Mouse (Mus musculus) forebrain, embryonic 13.5 days (tissue): ENCODE measurements around the gene Frmpd3. TPM values are rescaled to one million over a fixed set of nuclear protein-coding genes. Genes with fewer than 3 reads are reported as not detected.
"Not testable (repeated sequence)": the region's sequence is repeated elsewhere in the genome, so short reads cannot be mapped to it uniquely, and the experiment has no call there.

Experiments
- ATAC-seq: fragments of 200-750 bp; cut with Nextera tagmentation; 2 replicates; pipeline ENCODE4 v1.8.0; 2017
- H3K27ac ChIP-seq: fragments of 300-500 bp; sonication (generic); 2 replicates; pipeline ENCODE4 v1.5.1; 2015; ENCODE audit warnings: inconsistent platforms, mild to moderate bottlenecking, moderate library complexity
- H3K27me3 ChIP-seq: fragments of 300-500 bp; sonication (generic); 2 replicates; pipeline ENCODE4 v1.6.1; 2015; ENCODE audit warnings: mild to moderate bottlenecking, inconsistent platforms
- H3K36me3 ChIP-seq: fragments of 300-500 bp; sonication (generic); 2 replicates; pipeline ENCODE4 v1.6.1; 2015; ENCODE audit warnings: mild to moderate bottlenecking, inconsistent platforms; ENCODE audit not compliant: poor library complexity, severe bottlenecking
- H3K4me1 ChIP-seq: fragments of 300-500 bp; sonication (generic); 2 replicates; pipeline ENCODE4 v1.6.1; 2015; ENCODE audit warnings: inconsistent platforms
- H3K4me2 ChIP-seq: fragments of 300-500 bp; sonication (generic); 2 replicates; pipeline ENCODE4 v1.6.1; 2015; ENCODE audit warnings: inconsistent platforms, mild to moderate bottlenecking, moderate library complexity
- H3K4me3 ChIP-seq: fragments of 300-500 bp; sonication (generic); 2 replicates; pipeline ENCODE4 v1.5.1; 2015; ENCODE audit warnings: mild to moderate bottlenecking, inconsistent platforms
- H3K9ac ChIP-seq: fragments of 300-500 bp; sonication (generic); 2 replicates; pipeline ENCODE4 v1.6.1; 2015; ENCODE audit warnings: mild to moderate bottlenecking, inconsistent platforms
- H3K9me3 ChIP-seq: fragments of 300-500 bp; sonication (generic); replicated peaks from 2 replicates; pipeline ENCODE4 v1.6.1; 2016; ENCODE audit warnings: inconsistent platforms
- WGBS: fragments of 180-500 bp; shearing (Covaris S2); methylation state at CpG from one replicate; pipeline ENCODE4 v1.1.7; 2015; 5-methylcytosine and 5-hydroxymethylcytosine counted together
- polyA plus RNA-seq: library from polyadenylated mRNA; unstranded; fragments of >200 nt; fragmentation: Nextera tagmentation; extraction: Ambion mirVana; gene quantifications from 2 replicates; pipeline ENCODE4 v1.2.1, GENCODE M21; 2015

Gene Frmpd3
- 0.93 and 1.4 TPM in 2 replicates for polyA plus RNA-seq

DNA sequence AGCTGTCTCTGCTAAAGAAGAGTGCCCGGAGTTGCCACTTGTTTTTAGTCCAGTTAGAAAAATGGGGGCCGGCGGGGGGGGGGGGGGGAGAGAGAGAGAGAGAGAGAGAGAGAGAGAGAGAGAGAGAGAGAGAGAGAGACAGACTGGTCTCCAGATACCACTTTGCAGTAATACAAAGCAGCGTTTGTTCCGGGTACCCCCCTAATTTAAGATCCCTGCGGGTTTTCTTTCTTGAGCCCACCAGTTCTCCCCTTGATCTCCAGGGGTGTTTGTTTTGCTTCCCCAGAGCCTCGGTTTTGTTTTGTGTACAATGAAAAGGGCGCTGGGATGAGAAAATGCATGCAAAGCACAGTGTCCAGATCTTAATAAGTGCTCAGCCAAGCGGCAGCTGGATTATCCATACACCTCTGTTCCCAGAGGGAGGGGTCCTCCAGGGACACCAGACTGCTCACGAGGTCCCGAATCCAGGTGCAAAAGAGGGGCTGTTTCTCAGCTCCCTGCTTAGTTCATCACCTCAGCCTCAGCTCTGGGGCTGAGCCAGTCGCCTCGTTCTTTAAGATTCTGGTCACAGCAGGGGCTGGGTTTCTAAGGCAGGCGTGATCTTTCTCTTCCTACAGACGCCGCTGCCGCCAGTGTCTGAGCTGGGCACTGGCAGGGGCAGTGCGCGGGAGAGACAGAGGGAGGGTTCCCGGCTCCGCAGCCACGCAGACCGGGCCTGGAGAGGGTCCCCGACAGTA lies at the start of gene Frmpd3:
Frmpd3 (plus strand) TSS at position 608 of the 737 bp plus-strand sequence.
- peak; percentile 86 for ATAC-seq
- 20% methylated on average over 23 of the region's 24 CpGs for WGBS
- no peak within 1 kb of the TSS for H3K27ac ChIP-seq
- H3K36me3 ChIP-seq: no peaks in the 10 kb centered on the region
- peak within 1 kb of the TSS; percentile 50 for H3K9ac ChIP-seq
- H3K4me2 ChIP-seq: peak within 1 kb of the TSS; percentile 68
- H3K9me3 ChIP-seq: no peaks in the 10 kb centered on the region
- H3K4me1 ChIP-seq: no peaks in the 10 kb centered on the region
- peaks cover 29% of the 10 kb centered on the region for H3K27me3 ChIP-seq
- H3K4me3 ChIP-seq: peak within 1 kb of the TSS; percentile 39

DNA sequence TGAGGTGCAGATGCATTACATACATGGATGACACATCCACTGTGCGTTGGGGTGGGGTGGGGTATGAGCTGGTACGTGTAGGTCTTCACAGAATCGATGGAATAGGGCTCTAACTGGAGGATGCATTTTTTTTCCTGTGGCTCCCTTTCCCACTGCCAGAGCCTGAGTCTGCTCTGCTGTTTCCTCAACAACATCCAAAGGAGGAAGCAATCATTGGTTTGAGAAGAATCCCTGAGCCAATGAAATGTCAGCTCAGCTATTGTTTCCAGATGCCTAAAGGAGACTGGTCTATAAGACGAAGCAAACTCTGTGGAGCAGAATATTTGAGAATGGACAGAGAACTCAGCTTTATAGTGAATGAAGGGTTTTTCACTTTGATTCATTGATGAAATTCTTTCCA lies 38.3 kb upstream of the Frmpd3 start:
- ATAC-seq: no peak
- WGBS: 74% methylated on average over 4 of the region's 4 CpGs

DNA sequence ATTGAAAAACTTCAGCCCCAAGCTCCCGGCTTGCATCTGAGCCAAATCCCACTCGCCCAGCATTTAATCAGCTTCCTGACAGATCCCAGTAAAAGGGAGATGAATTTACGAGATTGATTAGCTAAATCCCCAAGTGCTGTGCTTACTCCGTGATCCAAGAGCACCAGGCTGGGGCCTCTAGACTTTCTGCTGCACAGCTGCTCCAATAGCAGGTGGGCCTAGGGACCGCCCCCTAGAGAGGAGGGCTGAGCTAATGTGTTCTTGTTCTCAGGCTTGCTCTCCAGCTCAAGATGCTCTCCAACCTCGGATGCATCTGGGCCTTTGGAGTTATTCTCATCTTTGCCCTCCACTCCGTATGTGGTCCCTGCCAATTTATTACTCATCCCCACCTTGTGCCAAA lies 36.4 kb upstream of the Frmpd3 start:
- no peak overlapping the region for H3K4me2 ChIP-seq
- H3K27me3 ChIP-seq: peaks cover 3% of the 10 kb centered on the region; the same call in 1 of the 2 replicates
- 65% methylated on average over 7 of the region's 7 CpGs for WGBS
- no peak overlapping the region for H3K27ac ChIP-seq
- no peak overlapping the region for H3K9ac ChIP-seq
- H3K4me1 ChIP-seq: no peaks in the 10 kb centered on the region
- peak; percentile 38 for ATAC-seq
- H3K9me3 ChIP-seq: no peaks in the 10 kb centered on the region
- H3K4me3 ChIP-seq: no peak overlapping the region
- no peaks in the 10 kb centered on the region for H3K36me3 ChIP-seq

More for the DNA sequence above, 38.3 kb upstream of the Frmpd3 start:
- Histone ChIP-seq H3K36me3 (no peaks in the 10 kb centered on the region), H3K9me3 (no peaks in the 10 kb centered on the region), H3K4me3 (no peak overlapping the region), H3K27me3 (peaks cover 3% of the 10 kb centered on the region; the same call in 1 of the 2 replicates), H3K4me1 (no peaks in the 10 kb centered on the region), H3K4me2 (no peak overlapping the region), H3K9ac (no peak overlapping the region), H3K27ac (no peak overlapping the region)

DNA sequence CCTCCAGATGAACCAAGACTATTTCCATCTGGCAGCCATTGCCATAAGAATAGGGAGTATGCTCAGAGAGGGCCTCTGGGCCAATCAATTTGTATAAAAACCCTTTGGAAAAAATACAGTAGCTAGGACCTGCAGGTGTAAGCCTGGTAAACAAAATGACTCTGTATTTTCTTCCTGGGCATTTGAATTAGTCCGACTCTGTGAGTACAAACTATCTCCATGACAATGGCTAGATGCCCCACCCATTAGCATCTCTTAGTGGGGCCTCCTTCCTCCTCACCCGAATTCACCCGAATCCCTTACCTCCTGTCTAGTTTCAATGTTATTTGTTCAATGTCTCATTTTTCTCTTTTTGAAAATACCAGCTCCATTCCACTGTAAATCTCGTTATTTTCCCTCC lies 24.1 kb upstream of the Frmpd3 start:
- H3K4me3 ChIP-seq: no peak overlapping the region
- H3K4me1 ChIP-seq: no peaks in the 10 kb centered on the region
- H3K27ac ChIP-seq: no peak overlapping the region
- no peak for ATAC-seq
- no peak overlapping the region for H3K4me2 ChIP-seq
- H3K36me3 ChIP-seq: no peaks in the 10 kb centered on the region
- 61% methylated on average over 4 of the region's 4 CpGs for WGBS
- H3K9me3 ChIP-seq: no peaks in the 10 kb centered on the region
- no peaks in the 10 kb centered on the region for H3K27me3 ChIP-seq
- H3K9ac ChIP-seq: no peak overlapping the region

DNA sequence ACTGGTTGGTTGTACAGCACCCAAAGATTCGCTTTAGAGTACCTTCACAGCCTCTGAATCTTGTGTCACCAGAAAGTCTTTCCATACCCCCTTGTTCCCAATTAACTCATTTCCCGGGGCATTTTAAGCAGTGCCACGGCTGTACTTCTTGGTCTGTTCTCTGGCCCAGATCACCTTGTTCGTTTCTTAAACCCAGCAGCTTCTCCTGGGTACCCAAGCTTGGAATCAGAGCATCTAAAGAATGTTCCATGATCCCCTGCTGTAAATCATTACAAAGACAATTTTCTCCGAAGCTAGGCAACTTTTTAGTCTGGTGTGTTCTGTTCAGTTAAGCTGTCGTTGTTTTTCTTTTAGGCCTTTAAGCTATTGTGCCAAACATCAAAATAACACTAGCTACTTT lies 22.9 kb upstream of the Frmpd3 start:
- no peak for ATAC-seq
- Histone ChIP-seq H3K4me3 (no peak overlapping the region), H3K27me3 (no peaks in the 10 kb centered on the region), H3K36me3 (no peaks in the 10 kb centered on the region), H3K4me1 (no peaks in the 10 kb centered on the region), H3K4me2 (no peak overlapping the region), H3K9ac (no peak overlapping the region), H3K9me3 (no peaks in the 10 kb centered on the region), H3K27ac (no peak overlapping the region)
- 66% methylated on average over 6 of the region's 6 CpGs for WGBS

DNA sequence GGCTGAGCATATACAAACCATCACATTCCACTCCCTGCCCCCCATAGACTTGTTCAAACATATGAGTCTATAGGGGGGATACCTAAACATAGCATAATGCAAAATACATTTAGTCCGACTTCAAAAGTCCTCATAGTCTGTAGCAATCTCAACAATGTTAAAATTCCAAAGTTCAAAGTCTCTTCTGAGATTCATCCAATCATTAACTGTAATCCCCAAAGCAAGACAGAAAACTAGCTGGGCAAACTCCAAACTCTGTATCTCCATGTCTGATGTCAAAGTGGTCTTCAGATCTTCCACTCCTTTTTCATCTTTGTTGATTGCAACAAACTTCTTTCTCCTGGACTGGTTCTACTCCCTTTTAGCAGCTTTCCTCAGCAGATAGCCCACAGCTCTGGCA lies 21.4 kb upstream of the Frmpd3 start:
- H3K4me2 ChIP-seq, ATAC-seq, H3K4me1 ChIP-seq, H3K4me3 ChIP-seq, H3K27me3 ChIP-seq, H3K9ac ChIP-seq, H3K36me3 ChIP-seq, H3K9me3 ChIP-seq, H3K27ac ChIP-seq: not testable (repeated sequence)
- 78% methylated on average over 1 of the region's 1 CpGs for WGBS

DNA sequence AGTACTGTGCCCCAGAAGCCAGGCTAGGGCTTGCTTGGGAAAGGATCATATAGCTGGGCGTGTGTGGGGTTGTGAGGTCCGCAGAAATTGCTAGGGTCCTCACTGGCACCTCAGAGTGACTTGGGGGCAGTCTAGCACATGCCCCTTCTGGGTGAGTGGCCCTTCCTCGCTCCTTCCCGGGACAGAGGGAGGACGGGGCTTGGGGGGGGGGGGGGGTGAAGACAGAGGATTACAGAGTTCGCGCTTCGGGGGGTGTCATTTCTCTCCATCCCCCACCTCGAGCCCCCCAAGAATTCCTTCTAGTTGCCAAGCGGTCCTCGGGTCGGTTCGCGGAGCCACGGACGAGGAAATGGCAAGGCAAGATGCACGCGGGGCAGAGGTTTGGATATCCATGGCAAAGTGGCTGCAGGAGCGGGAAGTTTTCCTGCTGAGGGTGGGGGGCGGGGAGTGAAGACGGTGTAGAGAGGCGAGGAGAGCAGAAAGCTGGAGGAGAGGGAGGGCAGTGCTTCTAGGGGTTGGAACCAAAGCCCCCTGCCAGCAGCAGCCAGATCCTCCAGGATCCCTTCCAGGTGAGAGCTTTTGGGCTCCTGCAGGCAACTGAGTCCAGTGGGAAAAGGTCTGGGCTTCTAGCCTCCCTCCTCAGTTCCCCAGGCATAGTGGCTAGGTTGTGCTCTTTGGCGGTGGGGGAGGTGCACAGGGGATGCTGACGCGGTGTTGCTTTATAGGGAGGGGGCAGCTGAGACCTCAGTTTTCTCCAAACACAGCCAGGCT lies 515 bp downstream of the Frmpd3 start:
- Histone ChIP-seq H3K4me1 (no peaks in the 10 kb centered on the region), H3K9me3 (no peaks in the 10 kb centered on the region), H3K36me3 (no peaks in the 10 kb centered on the region), H3K9ac (peak overlapping the region; percentile 50), H3K27me3 (peaks cover 29% of the 10 kb centered on the region), H3K4me2 (peak overlapping the region; percentile 68), H3K4me3 (peak overlapping the region; percentile 39), H3K27ac (no peak overlapping the region)
- peak; percentile 65 for ATAC-seq
- WGBS: 23% methylated on average over 24 of the region's 25 CpGs

DNA sequence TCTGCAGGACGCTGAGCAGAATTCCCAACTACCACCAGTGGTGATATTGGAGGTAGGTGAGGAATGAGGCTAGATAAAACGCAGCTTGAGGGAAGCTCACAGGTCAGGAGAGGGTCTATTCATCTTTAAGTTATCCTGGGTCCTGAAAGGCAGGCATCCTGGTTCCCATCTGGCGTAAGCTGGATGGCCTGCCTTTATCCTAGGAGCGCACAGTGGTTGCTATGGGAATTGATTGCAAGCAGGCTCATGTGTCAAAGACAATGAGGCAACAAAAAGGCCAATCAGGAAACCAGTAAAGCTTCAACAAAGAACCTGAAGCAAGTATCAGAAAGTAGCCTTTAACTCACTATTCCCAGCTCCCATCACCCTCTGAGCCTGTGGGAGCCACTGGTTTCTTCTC lies 33.6 kb downstream of the Frmpd3 start:
- Histone ChIP-seq H3K36me3 (no peaks in the 10 kb centered on the region), H3K9me3 (no peaks in the 10 kb centered on the region), H3K4me3 (no peak overlapping the region), H3K4me2 (no peak overlapping the region), H3K27ac (no peak overlapping the region), H3K27me3 (peaks cover 26% of the 10 kb centered on the region; the same call in 1 of the 2 replicates), H3K4me1 (peaks cover 5% of the 10 kb centered on the region; the same call in 1 of the 2 replicates), H3K9ac (no peak overlapping the region)
- 37% methylated on average over 4 of the region's 4 CpGs for WGBS
- no peak for ATAC-seq

DNA sequence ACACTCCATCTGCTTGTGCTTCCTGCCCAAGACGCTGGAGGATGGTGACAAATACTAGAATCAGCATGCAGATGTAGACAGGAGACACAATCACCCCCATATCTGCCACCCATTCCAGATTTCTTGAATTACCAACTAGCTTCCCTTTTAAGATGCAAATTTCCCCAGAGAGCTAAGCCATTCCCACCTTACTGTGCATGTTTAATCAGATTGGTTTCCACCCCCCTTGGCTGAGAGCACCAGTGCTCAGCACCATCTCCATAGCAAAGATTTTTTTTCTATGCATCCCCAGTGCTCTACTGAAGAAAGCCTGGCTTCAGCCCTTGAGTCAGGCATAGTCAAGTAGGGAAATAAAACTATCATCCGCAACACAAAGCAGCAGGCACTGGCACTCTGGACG lies 57.9 kb downstream of the Frmpd3 start:
- H3K4me2 ChIP-seq: no peak overlapping the region
- H3K4me3 ChIP-seq: no peak overlapping the region
- no peak overlapping the region for H3K27ac ChIP-seq
- no peaks in the 10 kb centered on the region for H3K9me3 ChIP-seq
- 36% methylated on average over 3 of the region's 3 CpGs for WGBS
- peaks cover 14% of the 10 kb centered on the region; the same call in 1 of the 2 replicates for H3K27me3 ChIP-seq
- 0 out of 2 replicates have a peak, but pooled peaks cover 4% of the 10 kb centered on the region for H3K4me1 ChIP-seq
- no peaks in the 10 kb centered on the region for H3K36me3 ChIP-seq
- no peak overlapping the region for H3K9ac ChIP-seq
- ATAC-seq: peak; percentile 78

DNA sequence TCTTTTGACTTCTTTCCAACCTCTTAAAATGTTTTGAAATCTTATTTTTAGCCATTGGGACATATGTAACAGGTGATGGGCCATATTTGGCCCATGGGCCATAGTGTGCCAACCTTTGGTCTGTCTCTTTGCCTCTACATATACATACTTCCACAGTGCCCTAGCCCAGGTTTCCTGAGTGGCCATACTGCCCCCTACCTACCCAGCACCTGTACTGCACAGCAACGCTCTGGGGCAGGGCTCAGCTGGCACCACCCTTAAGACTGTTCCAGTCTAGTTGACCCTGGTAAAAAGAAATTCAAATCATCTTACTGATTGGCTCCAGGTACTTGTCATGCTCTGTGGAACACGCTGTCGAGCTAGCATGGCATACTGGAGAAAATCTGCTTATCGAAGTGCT lies 60.8 kb downstream of the Frmpd3 start:
- no peak overlapping the region for H3K4me2 ChIP-seq
- peaks cover 18% of the 10 kb centered on the region; the same call in 1 of the 2 replicates for H3K27me3 ChIP-seq
- 53% methylated on average over 4 of the region's 4 CpGs for WGBS
- no peaks in the 10 kb centered on the region for H3K9me3 ChIP-seq
- no peak overlapping the region for H3K4me3 ChIP-seq
- H3K9ac ChIP-seq: no peak overlapping the region
- no peak for ATAC-seq
- no peaks in the 10 kb centered on the region for H3K36me3 ChIP-seq
- H3K27ac ChIP-seq: no peak overlapping the region
- H3K4me1 ChIP-seq: 0 out of 2 replicates have a peak, but pooled peaks cover 4% of the 10 kb centered on the region

DNA sequence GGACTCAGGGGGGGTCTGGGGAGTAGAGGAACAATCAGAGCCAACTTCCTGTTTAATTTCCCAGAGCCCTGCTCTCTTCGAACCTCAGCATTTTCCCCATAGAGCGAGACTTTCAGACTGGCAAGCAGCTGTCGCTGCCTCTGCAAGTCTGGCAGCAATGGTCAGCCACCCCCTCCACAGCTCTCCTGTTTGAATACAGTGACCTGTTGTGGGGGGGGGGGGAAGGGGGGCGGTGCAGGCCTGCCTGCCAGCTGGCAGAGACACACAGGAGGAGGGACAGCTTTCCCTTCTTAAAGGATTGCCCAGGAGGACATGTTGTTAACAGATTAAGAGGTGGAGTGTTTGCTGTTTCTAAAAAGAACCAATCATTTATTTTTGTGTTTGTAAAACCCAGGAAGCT lies 64.0 kb downstream of the Frmpd3 start:
- Histone ChIP-seq H3K4me3 (no peak overlapping the region), H3K4me2 (no peak overlapping the region), H3K36me3 (no peaks in the 10 kb centered on the region), H3K9me3 (no peaks in the 10 kb centered on the region), H3K9ac (no peak overlapping the region), H3K27ac (no peak overlapping the region), H3K27me3 (peaks cover 7% of the 10 kb centered on the region; the same call in 1 of the 2 replicates), H3K4me1 (no peaks in the 10 kb centered on the region)
- ATAC-seq: peak; percentile 63; the same call in 1 of the 2 replicates
- WGBS: 37% methylated on average over 3 of the region's 4 CpGs

DNA sequence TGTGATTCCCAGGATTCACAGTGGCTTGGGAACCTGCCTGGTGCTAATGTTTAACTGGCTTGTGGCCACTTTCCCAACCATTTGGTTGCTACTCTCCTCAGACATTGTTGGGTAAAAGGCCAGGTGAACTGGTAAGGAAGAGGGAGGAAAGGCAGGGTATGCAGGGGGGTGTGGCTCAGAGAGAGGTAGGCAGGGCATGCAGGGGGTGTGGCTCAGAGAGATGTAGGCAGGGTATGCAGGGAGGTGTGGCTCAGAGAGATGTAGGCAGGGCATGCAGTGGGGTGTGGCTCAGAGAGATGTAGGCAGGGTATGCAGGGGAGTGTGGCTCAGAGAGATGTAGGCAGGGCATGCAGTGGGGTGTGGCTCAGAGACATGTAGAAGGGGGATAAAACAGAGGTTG lies 64.4 kb downstream of the Frmpd3 start:
- Histone ChIP-seq H3K4me2 (no peak overlapping the region), H3K9me3 (no peaks in the 10 kb centered on the region), H3K4me3 (no peak overlapping the region), H3K27me3 (peaks cover 7% of the 10 kb centered on the region; the same call in 1 of the 2 replicates), H3K4me1 (no peaks in the 10 kb centered on the region), H3K27ac (no peak overlapping the region), H3K36me3 (no peaks in the 10 kb centered on the region), H3K9ac (no peak overlapping the region)
- no peak for ATAC-seq
